14 mouse cellular contexts compared by ENCODE assay signal in genomic region chr2:131036757-131037156, GRCm38 (mm10). TPM values are rescaled to one million over a fixed set of nuclear protein-coding genes. Genes with fewer than 3 reads are reported as not detected.
"Had no signal": no experiment of that assay in that cellular context is flagged by ENCODE, and none has a peak within 500 bp of the region (broad histone marks: within the 10 kb centered on the region; RNA-seq: fewer than 3 reads in every experiment).

No protein-coding gene starts in this region.

- DNase-seq: left cerebral cortex, postnatal 4 days; lung, postnatal 36 days; retina, postnatal 1 day; thymus, adult 18-20 months; thymus, postnatal 14 days had no signal

- H3K27ac ChIP-seq: kidney, postnatal 0 days; limb, embryonic 13.5 days; liver, embryonic 14.5 days; midbrain, embryonic 12.5 days; neural tube, embryonic 12.5 days had no signal

- H3K36me3 ChIP-seq: limb, embryonic 13.5 days; midbrain, embryonic 12.5 days; neural tube, embryonic 12.5 days had no signal

- H3K4me3 ChIP-seq: limb, embryonic 13.5 days; midbrain, embryonic 12.5 days; neural tube, embryonic 12.5 days had no signal

- H3K4me2 ChIP-seq: limb, embryonic 13.5 days; midbrain, embryonic 12.5 days; neural tube, embryonic 12.5 days had no signal

- ATAC-seq: intestine, embryonic 16.5 days had no signal

- H3K9me3 ChIP-seq: midbrain, embryonic 12.5 days; neural tube, embryonic 12.5 days had no signal

- H3K9ac ChIP-seq: limb, embryonic 13.5 days; liver, embryonic 14.5 days; midbrain, embryonic 12.5 days; neural tube, embryonic 12.5 days had no signal

RNA-seq across cellular contexts. Expression of gene Gfra4, which starts 6.1 kb away (rescaled TPM):
- total RNA-seq: liver, adult 2 months; megakaryocyte-erythroid progenitor cell, adult 5-6 weeks; neutrophil, adult 5-6 weeks had no signal

RNA-seq across cellular contexts. Expression of gene Adam33, which starts 26.9 kb away (rescaled TPM):
- total RNA-seq: neutrophil, adult 5-6 weeks had no signal
